Mouse (Mus musculus): Measurements from ENCODE around the gene Adcy2.
A peak's percentile ranks its signal among the peaks of the same experiment; 100 is the strongest.

Adcy2 gene

GRCm38 (mm10) chr13:68820858-68821579 is 178.3 kb downstream of the Adcy2 start:
- peak; percentile 87 for DNase-seq

GRCm38 (mm10) chr13:68815704-68816477 is 183.4 kb downstream of the Adcy2 start:
- DNase-seq, result peak; percentile 68

- peak; percentile 7 for DNase-seq
Measured at GRCm38 (mm10) chr13:68811185-68811584, 188.2 kb downstream of the Adcy2 start.

- no peak for DNase-seq
Measured at GRCm38 (mm10) chr13:68799777-68800176, 199.6 kb downstream of the Adcy2 start.

GRCm38 (mm10) chr13:68793286-68793685 is 206.1 kb downstream of the Adcy2 start:
- DNase-seq, result peak; percentile 90

GRCm38 (mm10) chr13:68787286-68788061 is 211.9 kb downstream of the Adcy2 start:
- peak; percentile 56 for DNase-seq

- no peak for DNase-seq
Measured at GRCm38 (mm10) chr13:68783096-68783495, 216.2 kb downstream of the Adcy2 start.

DNA sequence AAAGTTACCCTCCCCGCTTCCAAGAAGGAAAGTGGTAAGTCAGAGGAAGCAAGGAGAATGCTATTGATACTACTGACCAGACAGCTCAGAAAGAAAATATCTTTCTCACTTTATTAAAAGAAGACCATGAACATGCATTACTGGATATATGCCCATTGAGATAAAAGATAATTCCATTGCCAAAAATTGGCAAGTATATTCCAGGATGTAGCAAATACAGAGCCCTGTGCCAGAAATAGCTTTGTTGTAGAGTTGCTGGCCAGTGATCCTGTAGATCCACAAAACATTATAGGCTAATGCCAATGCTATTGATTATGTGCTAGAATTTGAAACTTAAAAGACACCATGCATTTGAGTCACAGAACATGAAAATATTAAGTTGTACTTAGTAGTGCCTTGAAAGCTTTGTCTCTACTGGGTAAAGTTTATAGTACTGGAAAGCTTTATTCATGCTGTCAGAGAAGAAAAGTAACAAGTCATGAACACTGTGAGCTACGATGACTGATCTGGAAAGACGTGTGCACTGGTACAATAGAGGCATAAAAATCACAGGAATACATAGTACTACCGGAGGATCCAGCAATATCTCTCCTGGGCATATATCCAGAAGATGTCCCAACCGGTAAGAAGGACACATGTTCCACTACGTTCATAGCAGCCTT is 221.2 kb downstream of the Adcy2 start:
- peak; percentile 29 for DNase-seq

- DNase-seq, result peak; percentile 71
Measured at GRCm38 (mm10) chr13:68773599-68774211, 225.6 kb downstream of the Adcy2 start.

- DNase-seq, result peak; percentile 27
Measured at GRCm38 (mm10) chr13:68768588-68768987, 230.8 kb downstream of the Adcy2 start.

DNA sequence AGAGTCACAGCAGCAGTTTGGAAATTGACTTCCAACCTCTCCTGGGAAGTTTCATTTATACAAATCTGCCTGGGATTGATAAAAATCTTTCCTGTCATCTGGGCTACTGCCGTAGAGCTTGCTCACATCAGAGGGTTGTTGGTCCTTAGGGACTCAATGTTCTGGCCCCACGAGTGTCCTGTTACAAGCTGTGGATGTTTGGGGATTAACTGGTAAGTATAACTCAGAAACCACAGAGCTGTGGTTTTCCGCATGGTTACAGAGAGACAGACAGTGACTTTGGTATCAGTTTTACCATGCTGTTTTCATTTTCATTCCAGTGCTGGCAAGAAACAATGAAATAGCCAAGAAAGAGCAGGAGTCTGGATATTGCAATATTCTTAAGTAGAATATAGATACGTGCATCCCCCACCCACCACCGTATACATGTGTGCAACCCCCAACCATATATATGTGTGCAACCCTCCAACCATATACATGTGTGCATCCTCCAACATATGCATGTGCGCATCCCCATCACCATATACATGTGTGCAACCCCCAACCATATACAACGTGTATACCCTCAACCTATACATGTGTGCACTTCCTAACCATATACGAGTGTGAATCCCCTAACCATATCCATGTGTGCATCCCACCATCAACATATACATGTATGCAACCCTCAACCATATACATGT is 233.3 kb downstream of the Adcy2 start:
- peak; percentile 17 for DNase-seq

DNA sequence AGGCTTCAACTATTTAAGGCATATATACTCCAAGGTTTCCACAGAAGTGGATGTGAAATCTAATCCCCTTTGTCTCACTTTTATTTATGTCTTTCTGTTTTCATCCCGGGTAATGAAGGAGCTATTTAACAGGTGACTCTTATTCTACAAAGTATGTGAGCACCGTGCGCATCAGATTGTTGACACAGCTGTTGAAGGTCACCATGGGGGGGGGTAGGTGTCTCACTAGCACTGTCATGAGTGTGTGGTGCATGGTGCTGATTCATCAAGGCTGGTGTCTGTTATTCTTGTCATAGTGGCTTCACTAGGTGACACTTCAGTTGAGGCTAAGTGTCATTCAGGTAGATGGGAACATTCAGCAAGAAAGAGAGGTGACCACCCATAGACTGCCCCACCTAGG is 234.7 kb downstream of the Adcy2 start:
- peak; percentile 29 for DNase-seq

GRCm38 (mm10) chr13:68749801-68750200 is 249.5 kb downstream of the Adcy2 start:
- peak; percentile 68 for DNase-seq

GRCm38 (mm10) chr13:68749370-68749769 is 250.0 kb downstream of the Adcy2 start:
- DNase-seq, result no peak

GRCm38 (mm10) chr13:68745426-68745825 is 253.9 kb downstream of the Adcy2 start:
- no peak for DNase-seq

- no peak for DNase-seq
Measured at GRCm38 (mm10) chr13:68712661-68713060, 286.7 kb downstream of the Adcy2 start.

DNA sequence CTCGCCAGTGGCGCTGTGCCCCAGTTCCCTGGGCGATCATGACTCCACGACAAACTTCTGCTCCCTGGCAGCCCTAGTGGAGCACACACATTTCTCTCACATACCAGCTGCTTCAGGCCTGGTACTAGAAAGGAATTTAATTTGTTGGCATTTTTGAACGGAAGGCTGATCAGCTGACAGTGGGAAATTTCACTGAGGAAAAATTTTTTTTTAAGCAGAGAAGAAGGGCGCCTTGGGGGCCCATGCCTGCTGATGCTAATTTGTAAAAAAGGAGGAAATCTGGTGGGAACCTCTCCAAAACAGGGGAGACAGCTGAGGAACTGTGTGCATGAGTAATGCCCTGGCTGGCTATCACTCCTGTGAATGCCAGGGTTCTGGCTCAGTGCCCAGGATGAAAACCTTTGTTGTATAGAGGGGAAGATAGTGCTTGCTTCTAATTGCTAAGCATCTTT is 292.0 kb downstream of the Adcy2 start:
- no peak for DNase-seq

DNA sequence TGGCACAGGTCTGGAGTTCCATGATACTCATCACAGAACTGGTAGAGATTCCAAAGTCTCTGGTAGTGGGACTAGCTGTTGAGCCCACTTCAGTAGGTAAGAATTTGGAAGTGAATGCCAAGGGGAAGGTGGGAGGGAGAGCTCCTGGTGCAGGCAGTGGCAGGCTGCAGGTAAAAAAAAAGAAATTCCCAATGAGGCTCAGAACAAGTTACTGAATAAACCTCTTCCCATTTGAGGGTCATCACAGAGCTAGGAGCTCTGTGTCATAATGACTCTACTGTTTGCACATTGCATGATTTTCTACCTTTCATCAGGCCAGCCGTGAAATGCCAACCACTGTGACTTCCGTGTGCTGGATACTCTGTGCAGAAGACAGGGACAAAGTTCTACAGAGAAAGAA is 314.4 kb downstream of the Adcy2 start:
- DNase-seq, result peak; percentile 28

- peak; percentile 42 for DNase-seq
Measured at GRCm38 (mm10) chr13:68680429-68680828, 318.9 kb downstream of the Adcy2 start.

GRCm38 (mm10) chr13:68642786-68643185 is 356.6 kb downstream of the Adcy2 start:
- DNase-seq, result no peak

GRCm38 (mm10) chr13:68627041-68627440 is 372.3 kb downstream of the Adcy2 start:
- no peak for DNase-seq

DNA sequence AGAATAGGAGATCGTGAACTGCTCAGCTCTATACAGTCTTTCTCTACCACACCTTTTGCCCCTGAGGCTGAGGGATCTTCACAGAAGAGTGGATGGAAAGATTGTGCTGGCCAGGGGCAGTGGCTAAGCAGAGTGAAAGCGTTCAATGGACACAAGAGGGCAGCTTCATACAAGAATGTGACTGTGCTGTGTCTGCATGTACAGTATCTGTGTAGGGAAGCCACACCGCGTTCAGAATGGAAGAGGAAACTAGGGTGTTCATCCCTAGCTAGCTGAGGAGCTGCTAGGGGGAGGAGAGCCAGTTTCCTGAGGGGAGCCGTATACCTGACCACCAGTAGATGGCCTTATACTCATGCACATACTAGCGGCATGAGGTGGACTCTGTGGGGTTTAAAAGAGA is 376.5 kb downstream of the Adcy2 start:
- no peak for DNase-seq

Data from heart, adult 11 months (tissue).